Mouse (Mus musculus) MEL-GATA-1-ER (cell line): ENCODE measurements at regions not wholly inside any gene's neighbourhood (a gene's known extent, or its start where the extent isn't known, plus 50 kb on each side); places are given as distances from the start of the nearest gene placed in this dataset.

Experiments
- DNase-seq: peaks from one replicate; pipeline ENCODE4 v3.0.0-alpha.2; 2012; ENCODE audit warnings: low read depth; ENCODE audit errors: extremely low read depth

DNA sequence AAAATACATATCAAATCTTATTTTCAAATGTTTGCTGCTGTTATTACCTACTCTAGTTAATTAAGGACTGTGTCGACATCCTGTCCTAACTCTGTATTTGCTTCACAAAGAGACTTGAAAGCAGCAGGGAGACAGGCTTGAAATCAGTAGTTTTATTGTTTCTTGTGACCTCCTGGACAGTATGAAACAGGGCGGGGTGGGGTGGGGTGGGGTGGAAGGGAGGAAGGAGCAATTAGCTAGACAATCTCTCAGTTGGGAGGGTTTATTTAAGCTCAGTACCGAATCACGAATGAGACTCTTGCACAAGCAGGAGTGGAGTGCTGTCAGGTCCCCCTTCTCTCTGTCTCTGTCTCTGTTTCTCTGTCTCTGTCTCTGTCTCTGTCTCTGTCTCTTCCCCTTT lies 421.2 kb downstream of the Btg1 start:
- DNase-seq: no peak

DNA sequence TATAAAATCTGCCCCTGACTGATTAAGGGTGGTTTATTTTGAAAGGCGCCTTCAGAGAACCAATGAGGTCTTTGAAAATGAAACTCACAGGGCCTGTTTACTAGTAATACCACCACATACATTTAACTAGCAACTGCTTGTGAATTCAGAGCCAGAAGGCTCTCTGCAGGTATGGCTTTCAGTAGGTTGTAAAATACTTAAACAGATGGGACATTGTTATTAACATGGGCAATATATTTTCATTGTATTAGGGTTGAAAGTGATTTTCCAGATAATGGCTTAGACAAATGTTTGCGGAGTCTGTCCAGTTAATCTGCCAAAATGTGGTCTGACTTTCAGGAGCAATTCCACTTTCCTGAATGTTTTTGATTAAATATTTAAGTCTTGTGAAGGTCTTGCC lies 430.8 kb downstream of the Btg1 start:
- no peak for DNase-seq

DNA sequence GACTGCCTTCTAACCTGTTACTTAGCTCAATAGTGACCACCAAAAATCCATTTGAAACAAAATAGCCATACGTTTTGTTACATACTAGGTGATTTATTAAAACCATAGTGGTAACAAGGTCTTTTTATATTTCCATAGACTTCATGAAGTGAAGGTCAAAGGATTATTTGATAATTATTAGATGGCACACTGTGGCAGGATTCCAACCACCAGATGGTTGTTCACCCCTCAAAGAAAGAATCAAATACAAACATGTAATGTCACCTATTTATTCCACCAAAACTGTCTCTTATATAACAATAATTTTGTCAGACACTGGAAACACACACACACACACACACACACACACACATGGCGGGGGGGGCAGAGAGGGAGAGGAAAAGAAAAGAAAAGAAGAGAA lies 431.2 kb downstream of the Btg1 start:
- DNase-seq: no peak

DNA sequence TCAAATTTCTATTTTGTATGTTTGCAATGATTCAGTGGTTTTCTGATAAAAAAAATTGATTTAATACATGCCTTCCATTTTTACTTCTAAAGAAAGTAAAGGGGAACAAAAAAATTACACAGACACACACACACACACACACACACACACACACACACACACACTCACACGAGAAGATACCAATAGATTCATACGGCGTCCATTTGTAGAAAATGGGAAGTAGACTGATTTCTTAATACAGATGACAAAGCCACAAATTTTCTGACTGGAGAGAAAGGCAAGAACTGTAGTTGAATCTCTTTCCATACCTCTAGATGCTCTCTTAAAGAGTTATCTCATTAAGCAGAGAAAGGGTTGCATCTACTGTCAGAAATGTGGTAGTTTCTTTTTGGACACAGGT lies 424.9 kb upstream of the Dcn start:
- no peak for DNase-seq

DNA sequence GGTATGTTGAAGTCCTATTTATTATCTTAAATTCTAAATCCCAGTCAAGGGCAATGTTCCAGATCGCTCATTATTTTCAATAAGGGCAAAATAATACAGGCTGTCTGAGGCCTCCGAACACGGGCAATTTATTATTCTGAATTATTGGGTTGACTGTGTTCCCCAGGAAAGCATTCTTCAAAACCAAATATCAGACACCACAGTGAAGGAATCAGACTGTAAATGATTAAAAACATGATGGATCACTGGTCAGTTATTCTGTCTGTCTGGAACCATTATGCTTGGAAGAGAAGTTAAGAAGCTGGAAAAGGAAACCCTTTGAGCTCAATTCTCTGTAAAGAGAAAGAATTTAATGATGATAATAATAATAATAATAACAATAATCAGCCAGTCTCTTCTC lies 417.4 kb upstream of the Dcn start:
- no peak for DNase-seq

DNA sequence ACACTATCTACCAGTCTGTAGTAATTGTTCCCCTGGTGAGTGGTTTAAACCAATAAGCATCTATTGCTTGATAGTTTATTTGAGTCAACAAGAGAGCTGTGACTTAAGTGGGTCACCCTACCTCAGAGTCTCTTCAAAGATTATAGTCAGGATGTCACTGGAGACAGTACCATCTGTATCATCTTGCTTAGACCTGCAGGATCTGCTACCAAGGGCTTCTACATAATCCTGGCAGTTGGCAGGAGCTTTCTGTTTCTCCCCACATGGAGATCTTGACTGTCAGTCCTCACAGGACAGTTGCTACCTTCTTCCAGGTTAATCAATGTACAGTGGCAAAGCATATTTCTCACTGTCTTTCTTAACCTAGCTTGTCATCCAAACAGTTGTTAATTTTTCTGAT lies 414.9 kb upstream of the Dcn start:
- no peak for DNase-seq

DNA sequence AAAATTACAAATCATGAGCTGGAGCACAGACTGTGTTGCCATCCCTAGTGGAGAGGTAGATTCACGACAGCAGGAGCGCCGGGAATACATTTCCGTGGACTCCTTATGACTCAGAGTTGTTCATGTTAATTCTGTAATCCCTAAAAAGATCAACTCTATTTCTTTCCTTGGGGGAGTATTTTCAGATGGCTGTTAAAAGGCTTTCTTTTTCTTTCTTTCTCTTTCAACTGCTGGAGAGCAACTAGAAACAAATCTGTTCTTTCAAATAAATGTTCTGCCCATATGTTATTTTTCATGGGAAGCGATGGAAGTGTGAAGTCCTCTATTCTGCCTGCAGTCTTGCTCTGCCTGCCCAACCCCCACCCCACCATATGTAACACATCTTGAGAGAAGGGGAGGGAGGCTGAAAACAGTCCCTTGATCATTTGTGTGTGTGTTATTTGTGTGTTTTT lies 401.4 kb upstream of the Dcn start:
- DNase-seq: no peak

DNA sequence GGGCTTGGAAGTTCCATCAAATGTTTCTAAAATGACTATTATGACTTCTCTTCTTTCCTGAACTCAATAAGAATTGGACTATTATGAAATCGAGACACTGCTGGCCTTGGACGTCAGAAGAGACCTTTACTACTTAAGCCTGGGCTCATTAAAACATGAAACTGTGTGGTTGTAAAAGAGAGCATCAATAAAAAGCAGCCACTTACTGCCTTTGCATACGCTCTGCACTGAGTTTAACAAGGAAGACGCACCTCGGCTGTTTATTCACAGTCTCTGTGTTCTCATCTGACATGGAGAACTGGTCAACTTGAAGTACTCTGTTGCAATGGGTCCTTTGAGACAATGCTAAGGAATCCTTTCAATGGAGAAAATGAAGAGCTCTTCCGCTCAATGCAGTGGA lies 399.8 kb upstream of the Dcn start:
- no peak for DNase-seq

DNA sequence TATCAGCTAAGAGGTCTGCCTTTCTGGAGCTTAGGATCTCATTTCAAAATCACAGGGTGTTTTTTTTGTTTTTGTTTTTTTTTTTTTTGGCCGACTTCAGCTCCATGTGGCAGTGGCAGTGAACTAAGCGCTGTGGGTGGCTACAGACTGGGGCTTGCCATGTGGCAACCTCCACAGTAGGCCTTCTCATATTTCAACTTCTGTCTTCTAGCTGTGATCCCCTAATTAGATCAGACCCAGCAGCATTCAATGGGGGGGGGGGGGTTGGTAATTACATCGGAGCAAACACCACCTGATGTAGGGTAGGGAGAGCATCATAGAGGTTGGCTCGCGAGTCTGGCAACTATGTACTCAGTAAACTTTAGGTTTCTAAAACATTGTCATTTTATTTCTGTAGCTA lies 392.1 kb upstream of the Dcn start:
- DNase-seq: no peak

DNA sequence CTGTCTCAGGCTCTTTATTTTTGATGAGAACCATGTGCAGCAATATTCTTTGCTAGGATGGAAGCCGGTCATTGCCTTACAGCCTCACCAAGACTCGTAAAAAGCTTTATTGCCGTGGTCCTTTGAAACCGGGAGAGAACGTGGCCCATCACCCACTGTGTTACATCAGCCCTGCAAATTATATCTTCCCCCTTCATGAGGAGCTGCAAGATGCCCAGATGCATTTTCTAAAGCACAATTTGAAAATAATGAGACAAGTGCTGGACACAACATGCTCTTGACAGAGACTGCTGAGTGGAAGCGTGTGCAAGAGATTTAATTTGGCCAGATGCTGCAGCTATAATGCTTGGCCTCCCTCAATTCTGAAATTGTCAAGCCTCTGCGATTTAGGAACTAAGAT lies 389.2 kb upstream of the Dcn start:
- DNase-seq: no peak

DNA sequence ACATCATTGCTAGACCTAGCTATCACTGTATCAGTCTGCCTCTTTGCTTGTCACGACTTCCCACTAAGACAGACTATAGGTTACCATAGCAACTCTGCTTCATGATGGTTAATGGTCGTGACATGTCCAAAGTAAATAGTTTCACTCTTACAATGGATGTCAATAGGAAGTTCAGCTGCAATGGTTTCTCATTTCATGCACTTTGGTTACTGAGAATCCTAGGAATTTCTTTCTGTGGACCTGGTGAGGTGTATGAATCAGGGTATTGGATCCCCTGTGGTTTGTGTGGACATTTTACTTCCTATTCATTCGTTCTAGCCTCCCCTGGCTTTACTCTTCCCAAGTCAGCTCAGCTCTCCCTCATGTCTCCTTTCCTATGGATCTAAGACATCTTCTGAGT lies 385.5 kb upstream of the Dcn start:
- no peak for DNase-seq

DNA sequence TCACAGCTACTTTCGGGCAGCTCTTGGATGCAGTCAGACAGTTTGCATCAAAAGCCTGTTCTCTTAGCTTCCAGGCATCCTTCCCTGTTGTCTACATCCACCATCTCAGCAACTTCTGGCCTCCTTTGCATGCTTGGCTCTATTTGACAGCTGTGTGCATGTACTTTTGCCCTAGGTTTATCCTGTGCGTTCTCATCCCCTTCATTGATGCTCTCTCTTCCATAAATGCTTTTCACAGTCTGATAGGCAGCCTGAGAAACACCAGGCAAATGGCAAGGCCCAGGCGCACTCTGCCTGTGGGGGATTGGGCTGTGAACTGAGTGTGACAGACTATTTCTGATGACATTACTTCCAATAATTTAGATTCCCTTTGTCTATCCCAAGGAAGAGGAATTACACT lies 364.9 kb upstream of the Dcn start:
- DNase-seq: no peak

DNA sequence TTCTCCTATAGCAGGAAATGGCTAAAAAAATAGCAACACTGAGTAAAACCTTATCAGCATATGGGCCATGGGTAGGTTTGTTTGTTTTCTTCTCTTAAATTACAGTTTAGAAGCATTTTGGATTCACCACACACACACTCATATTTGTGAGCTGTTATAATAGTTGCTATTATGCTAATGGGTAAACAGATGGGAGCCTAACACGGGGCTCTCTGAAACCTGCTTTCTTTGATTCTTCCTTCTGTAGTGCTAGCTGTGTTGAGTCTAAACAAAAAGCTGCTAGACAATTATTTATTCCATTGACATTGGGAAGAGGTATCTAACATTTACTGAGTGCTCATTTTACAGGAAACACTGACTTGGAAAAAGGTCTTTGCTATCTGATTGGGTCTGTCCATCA lies 356.7 kb upstream of the Dcn start:
- DNase-seq: no peak

DNA sequence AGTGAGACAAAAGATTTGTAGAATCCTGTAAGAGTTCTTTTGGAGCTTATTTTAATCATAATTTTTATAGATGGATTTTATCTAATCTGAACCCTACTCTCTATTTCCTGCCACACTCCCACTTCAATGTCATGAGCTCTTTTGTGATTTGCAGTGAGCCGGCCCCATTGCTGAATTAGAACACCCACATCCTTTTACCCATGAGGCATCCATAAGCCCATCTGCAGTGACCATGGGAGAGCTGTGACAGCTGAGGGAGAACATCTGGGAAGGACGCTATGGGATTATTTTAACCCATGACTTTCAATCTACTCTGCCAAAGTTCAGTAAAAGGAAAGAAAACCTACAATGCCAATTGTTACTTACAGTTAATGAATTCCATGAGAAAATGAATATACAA lies 337.8 kb upstream of the Dcn start:
- no peak for DNase-seq

DNA sequence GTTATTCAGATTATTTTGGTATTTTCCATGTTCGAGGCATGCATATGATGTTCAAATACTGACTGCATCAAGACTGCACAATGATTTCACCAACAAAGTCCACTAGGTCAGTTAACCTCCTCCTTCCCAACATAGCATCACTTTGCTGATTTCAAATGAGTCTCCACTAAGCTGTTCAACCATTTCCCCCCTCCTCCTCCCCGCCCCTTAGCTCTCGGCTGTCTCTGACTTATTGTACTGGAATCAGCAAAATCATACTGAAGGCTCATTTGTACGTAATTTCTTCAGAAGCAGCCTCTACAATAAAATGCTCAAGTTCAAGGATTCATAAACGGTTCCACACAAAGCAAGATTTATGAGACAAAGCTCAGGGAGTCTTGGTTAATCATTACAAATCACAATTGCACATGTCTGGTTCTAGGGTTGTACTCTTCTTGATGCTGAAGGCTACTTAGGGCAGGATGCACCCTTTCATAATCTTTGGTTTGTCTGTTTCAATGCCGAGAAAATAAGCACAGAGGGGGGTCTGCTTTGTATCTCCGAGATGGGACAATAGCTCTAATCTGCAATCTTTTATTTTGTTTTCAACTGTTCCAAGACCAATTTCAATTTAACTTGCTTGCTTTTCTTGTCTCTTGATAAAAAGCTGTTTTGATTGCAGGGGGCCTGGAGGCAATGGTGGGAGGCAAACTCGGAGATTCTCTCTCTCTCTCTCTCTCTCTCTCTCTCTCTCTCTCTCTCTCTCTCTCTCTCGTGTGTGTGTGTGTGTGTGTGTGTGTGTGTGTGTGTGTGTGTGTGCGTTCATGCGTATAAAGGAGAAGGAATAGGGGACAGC lies 320.6 kb upstream of the Dcn start:
- no peak for DNase-seq

DNA sequence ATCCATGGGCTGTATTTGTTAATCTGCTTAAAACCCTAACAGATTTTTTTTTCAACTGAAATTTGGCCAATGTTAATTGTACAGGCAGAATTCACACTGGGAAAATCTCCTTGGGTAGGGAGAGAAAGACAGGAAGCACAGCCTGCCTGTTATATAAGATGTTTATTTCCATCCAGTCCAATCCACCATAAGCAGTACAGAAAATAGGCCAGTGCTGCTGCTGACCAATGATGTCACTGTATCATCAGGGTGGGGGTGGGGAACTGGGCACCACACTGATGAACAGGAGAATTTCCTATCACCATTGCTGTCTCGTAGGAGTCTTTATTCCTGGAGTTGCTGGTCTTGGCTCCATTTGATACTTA lies 320.0 kb upstream of the Dcn start:
- no peak for DNase-seq

DNA sequence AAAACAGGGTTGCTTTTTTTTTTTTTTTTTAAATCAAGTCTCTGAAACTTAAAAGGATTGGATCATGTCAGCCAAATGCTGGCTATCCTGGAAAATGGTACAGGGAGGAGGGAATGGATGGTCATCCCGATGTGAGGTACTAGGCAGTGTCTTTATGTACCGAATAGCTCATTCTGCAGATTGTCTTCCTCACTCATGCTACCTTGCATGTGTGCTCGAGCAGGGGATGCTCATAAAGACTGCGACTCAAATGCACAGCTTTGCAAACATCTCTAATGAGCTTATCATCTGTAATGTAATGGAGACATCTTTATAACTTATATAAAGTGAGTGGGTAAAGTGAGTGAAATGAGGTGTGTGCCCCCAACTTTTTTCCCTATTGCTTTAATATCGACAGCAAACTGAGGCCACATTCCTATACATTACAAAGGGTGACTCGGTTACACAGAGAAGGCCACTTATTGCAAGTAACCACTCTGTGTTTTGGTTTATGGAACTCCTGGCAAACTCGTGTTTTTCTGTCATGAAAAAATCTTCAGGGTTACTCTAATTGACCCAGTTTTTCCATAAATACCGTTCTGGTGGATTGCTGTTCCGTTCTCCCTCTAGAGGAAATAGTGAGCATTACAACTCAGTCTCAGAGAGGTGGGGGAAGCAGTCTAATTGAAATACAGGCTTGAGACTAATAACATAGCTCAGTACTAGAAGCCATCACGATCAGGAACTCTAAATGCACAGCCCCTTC lies 319.4 kb upstream of the Dcn start:
- peak; percentile 7 for DNase-seq

DNA sequence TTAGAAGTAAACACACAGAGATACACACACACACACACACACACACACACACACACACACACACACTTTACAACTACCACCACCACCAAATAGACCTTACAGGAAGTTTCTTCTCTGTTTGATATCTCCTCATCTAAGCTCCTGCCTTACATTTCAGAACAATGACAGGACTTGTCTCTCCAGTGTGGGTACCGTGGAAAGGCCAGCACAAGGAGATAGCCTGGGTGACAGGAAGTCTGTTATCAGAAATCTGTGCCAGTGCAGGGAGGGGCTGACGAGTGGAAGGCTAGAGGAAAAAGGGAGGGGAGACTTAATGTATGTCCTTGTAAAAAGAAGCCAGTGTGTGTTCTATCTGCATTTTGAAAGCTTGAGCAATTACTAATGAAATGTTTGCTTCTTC lies 318.5 kb upstream of the Dcn start:
- DNase-seq: peak; percentile 2

DNA sequence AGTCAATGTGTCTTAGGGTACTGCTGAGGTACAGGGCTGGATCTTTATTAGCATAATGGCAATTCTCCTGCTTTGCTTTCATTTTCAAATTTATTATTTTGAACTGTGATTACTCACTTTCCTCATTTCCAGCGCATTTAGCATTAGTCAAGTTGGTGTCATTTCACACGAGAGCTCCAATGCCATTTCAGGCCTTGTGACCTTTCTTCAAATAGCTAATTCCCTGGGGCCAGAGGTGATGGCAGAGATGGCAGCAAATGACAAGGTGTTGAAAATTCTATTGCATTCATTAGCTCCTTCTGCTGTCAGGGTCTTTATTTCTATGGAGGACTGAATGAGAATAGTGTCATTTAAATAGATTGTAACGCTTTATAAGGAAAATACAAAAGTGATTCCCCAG lies 300.9 kb upstream of the Dcn start:
- DNase-seq: no peak

DNA sequence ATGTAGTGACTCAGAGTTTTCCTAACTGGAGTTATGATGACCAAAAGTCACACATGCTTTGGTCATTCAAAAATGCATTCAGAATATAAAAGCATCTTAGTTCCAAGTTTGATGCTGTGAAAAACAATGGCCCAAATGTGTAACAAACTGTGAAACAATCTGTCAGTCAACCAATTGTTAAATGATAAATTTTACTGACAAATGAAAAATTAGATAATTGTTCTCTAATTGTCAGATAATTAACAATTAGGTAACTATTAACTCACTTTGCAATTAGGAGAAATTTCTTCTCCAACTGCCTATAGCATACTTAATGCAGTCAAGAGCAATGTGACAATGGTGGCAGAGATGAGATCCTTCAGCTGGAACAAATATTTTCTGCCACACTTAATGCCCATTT lies 289.7 kb upstream of the Dcn start:
- no peak for DNase-seq

DNA sequence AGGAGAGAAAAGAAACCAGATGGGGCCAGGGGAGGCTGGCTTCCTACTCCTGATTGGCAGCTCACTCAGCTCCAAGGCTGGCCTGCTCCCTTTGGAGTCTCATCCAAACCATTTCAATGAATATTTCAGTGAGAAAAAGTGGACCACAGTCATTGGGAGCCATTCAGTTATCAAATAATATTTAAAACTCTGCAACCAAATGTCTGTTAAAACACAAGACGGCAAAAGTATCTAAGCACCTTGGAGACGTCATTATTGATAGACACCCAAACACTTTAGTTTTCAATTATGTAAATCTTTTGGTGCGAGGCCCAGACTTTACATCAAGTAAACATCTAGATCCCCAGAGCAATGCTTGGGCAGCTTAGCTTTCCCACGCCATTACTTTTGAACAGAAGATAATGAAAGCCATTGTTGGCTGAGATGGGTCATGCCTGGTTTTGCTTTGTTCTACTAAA lies 268.1 kb upstream of the Dcn start:
- no peak for DNase-seq

DNA sequence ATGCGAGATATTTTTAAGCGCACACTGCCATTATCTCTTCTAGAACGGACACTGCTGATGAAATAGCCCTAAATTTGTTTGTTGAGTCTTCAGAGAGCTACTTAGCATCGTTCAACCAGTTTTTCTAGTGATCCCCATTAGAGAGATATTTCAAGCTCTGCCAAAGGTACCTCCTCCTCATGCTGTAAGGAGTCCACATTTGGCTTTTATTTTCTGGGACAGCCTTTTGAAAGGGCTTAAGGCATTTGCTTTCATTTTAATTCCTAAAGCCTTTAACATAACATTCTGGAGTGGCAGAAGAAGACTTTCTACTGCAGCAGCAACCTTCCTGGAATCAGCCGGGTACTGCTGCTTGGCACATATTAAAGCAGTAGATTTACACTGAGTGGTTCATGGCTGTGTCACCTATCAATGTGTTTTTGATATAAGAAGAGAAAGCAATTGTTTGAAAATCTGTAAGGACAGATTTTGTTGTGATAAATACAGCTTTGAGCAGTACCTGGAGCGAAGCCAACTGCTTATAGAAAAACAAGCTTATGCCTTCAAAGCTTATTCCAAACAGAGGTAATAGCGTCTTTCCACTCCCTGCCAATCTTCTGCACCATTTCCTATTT lies 267.5 kb upstream of the Dcn start:
- DNase-seq: no peak

DNA sequence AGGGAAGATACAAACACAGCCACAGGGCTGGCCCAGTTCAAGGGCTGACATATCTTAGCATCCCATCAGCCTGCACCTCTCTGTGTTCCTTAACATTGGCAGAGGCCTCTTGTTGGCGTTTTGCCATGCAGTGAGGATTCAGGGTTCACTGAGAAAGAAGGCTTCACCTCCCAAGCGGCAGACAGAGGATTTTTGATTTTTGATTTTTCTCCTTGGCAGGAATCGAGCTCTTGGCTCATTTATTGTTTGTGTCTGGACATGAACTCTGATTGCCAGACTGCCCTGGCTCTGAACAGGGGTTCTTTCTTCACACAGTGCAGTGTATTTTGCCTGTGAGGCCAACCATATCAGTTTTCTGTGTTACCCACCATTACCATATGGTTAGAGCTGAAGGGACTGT lies 259.9 kb upstream of the Dcn start:
- no peak for DNase-seq
